Mouse (Mus musculus): ENCODE data around the gene P2ry13. TPM values are rescaled to one million over a fixed set of nuclear protein-coding genes. Genes with fewer than 3 reads are reported as not detected.

The P2ry13 gene
- total and polyA plus RNA-seq, 3 experiments = 0.16 TPM; not detected in 2

- ATAC-seq (ENCODE audit: extremely low read depth, insufficient number of reproducible peaks, low FRiP score, poor library complexity, severe bottlenecking) (no peak), DNase-seq (ENCODE audit: low spot score) (no peak)
- H3K4me1 ChIP-seq (ENCODE audit: insufficient read depth, low read depth, low read length) = no peaks in the 10 kb centered on the region
- no peaks in the 10 kb centered on the region for H3K9me3 ChIP-seq (replicated peaks)
- H3K27me3 ChIP-seq (ENCODE audit: insufficient read depth, low read length) = no peaks in the 10 kb centered on the region
- no peak for TF ChIP-seq TAL1 (conservative IDR thresholded peaks at IDR 0.05; ENCODE audit: low read depth, low read length)
- TF ChIP-seq GATA1 (IDR thresholded peaks at IDR 0.05; ENCODE audit: borderline replicate concordance, low read length) = no peak
- no peak for TF ChIP-seq CTCF (IDR thresholded peaks at IDR 0.05; ENCODE audit: low read depth, low read length)
- TF ChIP-seq GATA2 (IDR thresholded peaks at IDR 0.05; ENCODE audit: borderline replicate concordance, low read depth, low read length) = no peak
- no peak for TF ChIP-seq POLR2AphosphoS5 (IDR thresholded peaks at IDR 0.05; ENCODE audit: insufficient replicate concordance, low read depth, low read length)
- H3K4me3 ChIP-seq (ENCODE audit: low read depth, low read length) = no peak overlapping the region
- no peaks in the 10 kb centered on the region for H3K36me3 ChIP-seq (replicated peaks)
Observed at GRCm38 (mm10) chr3:59204719-59205503, 5.8 kb downstream of the P2ry13 start.

- DNase-seq (ENCODE audit: low spot score) = no peak
- no peak overlapping the region for H3K4me3 ChIP-seq (ENCODE audit: low read depth, low read length)
- H3K36me3 ChIP-seq (replicated peaks) = no peaks in the 10 kb centered on the region
- ATAC-seq (ENCODE audit: extremely low read depth, insufficient number of reproducible peaks, low FRiP score, poor library complexity, severe bottlenecking) = no peak
- no peaks in the 10 kb centered on the region for H3K9me3 ChIP-seq (replicated peaks)
- no peaks in the 10 kb centered on the region for H3K4me1 ChIP-seq (ENCODE audit: insufficient read depth, low read depth, low read length)
- TF ChIP-seq POLR2AphosphoS5 (IDR thresholded peaks at IDR 0.05; ENCODE audit: insufficient replicate concordance, low read depth, low read length) = no peak
- no peak for TF ChIP-seq CTCF (IDR thresholded peaks at IDR 0.05; ENCODE audit: low read depth, low read length)
- TF ChIP-seq TAL1 (conservative IDR thresholded peaks at IDR 0.05; ENCODE audit: low read depth, low read length) = no peak
- TF ChIP-seq GATA2 (IDR thresholded peaks at IDR 0.05; ENCODE audit: borderline replicate concordance, low read depth, low read length) = no peak
- TF ChIP-seq GATA1 (IDR thresholded peaks at IDR 0.05; ENCODE audit: borderline replicate concordance, low read length) = no peak
- H3K27me3 ChIP-seq (ENCODE audit: insufficient read depth, low read length) = no peaks in the 10 kb centered on the region
Observed at GRCm38 (mm10) chr3:59203802-59204520, 6.7 kb downstream of the P2ry13 start.

- no peak for DNase-seq (ENCODE audit: low spot score)
- TF ChIP-seq POLR2AphosphoS5 (IDR thresholded peaks at IDR 0.05; ENCODE audit: insufficient replicate concordance, low read depth, low read length) (no peak), GATA1 (IDR thresholded peaks at IDR 0.05; ENCODE audit: borderline replicate concordance, low read length) (no peak), TAL1 (conservative IDR thresholded peaks at IDR 0.05; ENCODE audit: low read depth, low read length) (no peak), CTCF (IDR thresholded peaks at IDR 0.05; ENCODE audit: low read depth, low read length) (no peak), GATA2 (IDR thresholded peaks at IDR 0.05; ENCODE audit: borderline replicate concordance, low read depth, low read length) (no peak)
- no peak for ATAC-seq (ENCODE audit: extremely low read depth, insufficient number of reproducible peaks, low FRiP score, poor library complexity, severe bottlenecking)
- Histone ChIP-seq H3K4me1 (ENCODE audit: insufficient read depth, low read depth, low read length) (no peaks in the 10 kb centered on the region), H3K36me3 (replicated peaks) (no peaks in the 10 kb centered on the region), H3K27me3 (ENCODE audit: insufficient read depth, low read length) (no peaks in the 10 kb centered on the region), H3K4me3 (ENCODE audit: low read depth, low read length) (no peak overlapping the region), H3K9me3 (replicated peaks) (no peaks in the 10 kb centered on the region)
Observed at GRCm38 (mm10) chr3:59197329-59197948, 13.2 kb downstream of the P2ry13 start.

- TF ChIP-seq POLR2AphosphoS5 (IDR thresholded peaks at IDR 0.05; ENCODE audit: insufficient replicate concordance, low read depth, low read length) = no peak
- TF ChIP-seq GATA2 (IDR thresholded peaks at IDR 0.05; ENCODE audit: borderline replicate concordance, low read depth, low read length) = no peak
- no peak for TF ChIP-seq CTCF (IDR thresholded peaks at IDR 0.05; ENCODE audit: low read depth, low read length)
- TF ChIP-seq TAL1 (conservative IDR thresholded peaks at IDR 0.05; ENCODE audit: low read depth, low read length) = no peak
- TF ChIP-seq GATA1 (IDR thresholded peaks at IDR 0.05; ENCODE audit: borderline replicate concordance, low read length) = no peak
- no peak within 1 kb of the TSS for H3K4me3 ChIP-seq (ENCODE audit: low read depth, low read length)
- DNase-seq (ENCODE audit: low spot score) (no peak), ATAC-seq (ENCODE audit: extremely low read depth, insufficient number of reproducible peaks, low FRiP score, poor library complexity, severe bottlenecking) (no peak)
- no peaks in the 10 kb centered on the region for H3K9me3 ChIP-seq (replicated peaks)
- H3K36me3 ChIP-seq (replicated peaks) = no peaks in the 10 kb centered on the region
- H3K27me3 ChIP-seq (ENCODE audit: insufficient read depth, low read length) = 0 out of 2 replicates have a peak, but pooled peaks cover 3% of the 10 kb centered on the region
- no peaks in the 10 kb centered on the region for H3K4me1 ChIP-seq (ENCODE audit: insufficient read depth, low read depth, low read length)
Observed at GRCm38 (mm10) chr3:59194938-59195337, 15.7 kb downstream of the P2ry13 start, which contains the start of gene Gpr87. TSS of gene Gpr87 (minus strand) at chr3:59195104.

GRCm38 (mm10) chr3:59194099-59194498 is 16.6 kb downstream of the P2ry13 start:
- H3K4me3 ChIP-seq (ENCODE audit: low read depth, low read length) = no peak overlapping the region
- H3K4me1 ChIP-seq (ENCODE audit: insufficient read depth, low read depth, low read length) = no peaks in the 10 kb centered on the region
- 0 out of 2 replicates have a peak, but pooled peaks cover 3% of the 10 kb centered on the region for H3K27me3 ChIP-seq (ENCODE audit: insufficient read depth, low read length)
- TF ChIP-seq GATA1 (IDR thresholded peaks at IDR 0.05; ENCODE audit: borderline replicate concordance, low read length) (no peak), CTCF (IDR thresholded peaks at IDR 0.05; ENCODE audit: low read depth, low read length) (no peak), TAL1 (conservative IDR thresholded peaks at IDR 0.05; ENCODE audit: low read depth, low read length) (no peak), GATA2 (IDR thresholded peaks at IDR 0.05; ENCODE audit: borderline replicate concordance, low read depth, low read length) (no peak), POLR2AphosphoS5 (IDR thresholded peaks at IDR 0.05; ENCODE audit: insufficient replicate concordance, low read depth, low read length) (no peak)
- H3K9me3 ChIP-seq (replicated peaks) = no peaks in the 10 kb centered on the region
- DNase-seq (ENCODE audit: low spot score) = no peak
- no peak for ATAC-seq (ENCODE audit: extremely low read depth, insufficient number of reproducible peaks, low FRiP score, poor library complexity, severe bottlenecking)
- H3K36me3 ChIP-seq (replicated peaks) = no peaks in the 10 kb centered on the region

Data from G1E (cell line).